Mouse (Mus musculus): ENCODE results near the gene Vmn2r120.
"Not testable (repeated sequence)": the region's sequence is repeated elsewhere in the genome, so short reads cannot be mapped to it uniquely, and the experiment has no call there.

The Vmn2r120 gene

GRCm38 (mm10) chr17:57545405-57545804, at the start of gene Vmn2r120:
TSS of gene Vmn2r120 (minus strand) at chr17:57545505.
- DNase-seq (ENCODE audit: low read depth, low spot score): no peak

- not testable (repeated sequence) for DNase-seq (ENCODE audit: low read depth, low spot score)
Observed at GRCm38 (mm10) chr17:57587273-57587672, 42.0 kb upstream of the Vmn2r120 start.

DNA sequence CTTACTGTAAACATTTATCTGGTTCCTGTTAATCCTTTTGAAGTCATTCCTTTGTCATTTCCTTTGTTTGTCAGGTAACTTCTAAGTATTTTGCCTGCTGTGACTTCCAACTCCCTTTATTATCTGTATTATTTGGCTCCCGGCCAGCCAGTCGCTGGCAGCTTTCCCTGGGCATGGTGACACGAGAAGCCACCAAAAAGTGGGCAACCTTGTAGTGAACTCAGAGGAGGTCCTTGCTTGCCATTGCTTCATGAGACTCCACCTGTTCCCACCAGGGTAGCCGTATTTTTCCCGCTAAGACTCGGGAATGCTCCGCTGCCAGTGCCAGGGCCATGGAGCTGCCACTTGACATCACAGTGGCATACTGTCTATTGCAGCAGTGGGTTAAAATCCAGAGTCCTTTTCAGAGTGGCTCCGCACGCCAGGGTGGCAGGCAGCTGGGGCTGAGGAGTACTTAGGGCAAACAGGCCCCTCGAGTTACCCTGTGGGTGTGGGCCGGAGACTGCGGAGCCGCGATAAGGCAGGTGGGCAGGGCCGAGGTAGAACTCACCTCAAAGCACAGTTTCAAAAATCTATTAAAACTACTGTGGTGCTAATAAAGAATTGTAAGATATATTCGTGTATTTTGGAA, 28.9 kb upstream of the Vmn2r120 start:
- no peak for DNase-seq (ENCODE audit: low read depth, low spot score)
